Mouse (Mus musculus) forebrain, embryonic 16.5 days (tissue): ENCODE measurements around the gene Ppia. TPM values are rescaled to one million over a fixed set of nuclear protein-coding genes. Genes with fewer than 3 reads are reported as not detected.
A peak's percentile ranks its signal among the peaks of the same experiment; 100 is the strongest.

Experiments
- ATAC-seq: fragments of 200-750 bp; cut with Nextera tagmentation; 2 replicates; pipeline ENCODE4 v1.8.0; 2017; ENCODE audit warnings: mild to moderate bottlenecking, moderate library complexity
- H3K27ac ChIP-seq: fragments of 300-500 bp; sonication (generic); 2 replicates; pipeline ENCODE4 v1.5.1; 2014; ENCODE audit warnings: low read length, control low read depth
- H3K27me3 ChIP-seq: fragments of 300-500 bp; sonication (generic); replicated peaks from 2 replicates; pipeline ENCODE4 v1.6.1; 2014; ENCODE audit warnings: low read length; ENCODE audit not compliant: control insufficient read depth, insufficient read depth
- H3K36me3 ChIP-seq: fragments of 300-500 bp; sonication (generic); 2 replicates; pipeline ENCODE4 v1.6.1; 2014; ENCODE audit not compliant: control insufficient read depth, insufficient read depth
- H3K4me1 ChIP-seq: fragments of 300-500 bp; sonication (generic); replicated peaks from 2 replicates; pipeline ENCODE4 v1.6.1; 2014; ENCODE audit warnings: low read length; ENCODE audit not compliant: control insufficient read depth, insufficient read depth
- H3K4me2 ChIP-seq: fragments of 300-500 bp; sonication (generic); 2 replicates; pipeline ENCODE4 v1.6.1; 2014; ENCODE audit warnings: mild to moderate bottlenecking, low read length, control low read depth
- H3K4me3 ChIP-seq: fragments of 300-500 bp; sonication (generic); replicated peaks from 2 replicates; pipeline ENCODE4 v1.5.1; 2014; ENCODE audit warnings: mild to moderate bottlenecking, low read length, control low read depth
- H3K9ac ChIP-seq: fragments of 300-500 bp; sonication (generic); replicated peaks from 2 replicates; pipeline ENCODE4 v1.6.1; 2014; ENCODE audit warnings: low read depth, low read length, control low read depth
- H3K9me3 ChIP-seq: fragments of 300-500 bp; sonication (generic); 2 replicates; pipeline ENCODE4 v1.6.1; 2016; ENCODE audit warnings: low read length; ENCODE audit not compliant: control insufficient read depth
- WGBS: fragments of 180-500 bp; shearing (Covaris S2); extraction: QIAGEN DNeasy Blood & Tissue Kit; methylation state at CpG from one replicate; pipeline ENCODE4 v1.1.7; 2014; 5-methylcytosine and 5-hydroxymethylcytosine counted together
- polyA plus RNA-seq: library from polyadenylated mRNA; unstranded; fragments of >200 nt; fragmentation: Nextera tagmentation; extraction: Ambion mirVana; gene quantifications from 2 replicates; pipeline ENCODE4 v1.2.1, GENCODE M21; 2015

Ppia gene
- polyA plus RNA-seq, 1 experiment from 2014 or later: 3,622 TPM

DNA sequence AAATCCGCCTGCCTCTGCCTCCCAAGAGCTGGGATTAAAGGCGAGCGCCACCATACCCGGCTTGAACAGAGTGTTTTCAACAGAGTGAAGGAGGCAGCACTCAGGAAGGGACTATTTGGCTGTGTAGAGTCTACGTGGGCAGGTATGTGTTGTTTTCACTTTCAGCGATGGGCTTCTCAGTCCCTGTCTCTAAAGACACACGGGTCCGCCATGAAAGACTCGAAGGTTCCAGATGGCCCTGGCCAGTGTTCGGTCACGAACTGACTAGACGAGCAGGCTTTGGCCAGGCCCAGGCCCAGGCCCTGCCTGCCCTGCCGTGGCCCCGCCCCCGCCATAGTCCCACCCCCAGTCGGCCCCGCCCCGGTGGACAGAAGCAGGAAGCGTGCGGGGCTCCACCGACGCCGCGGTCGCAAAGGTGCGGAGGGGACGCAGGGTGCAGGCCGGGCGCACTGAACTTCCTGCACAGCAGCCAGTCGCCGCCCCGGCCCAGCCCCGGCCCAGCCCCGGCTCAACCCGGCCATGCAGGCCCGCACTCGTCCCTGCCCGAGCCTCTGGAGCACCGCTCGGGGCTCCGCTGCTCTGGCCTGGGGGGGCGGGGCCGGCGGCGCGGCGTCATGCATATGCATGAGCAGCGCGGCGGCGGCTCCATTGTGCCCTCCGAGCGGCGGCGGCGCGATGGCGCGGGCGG, 26.4 kb upstream of the Ppia start, which contains the start of gene Zmiz2:
TSS of gene Zmiz2 (plus strand) at position 349 of the 688 bp plus-strand sequence.
- Histone ChIP-seq H3K4me1 (peaks cover 23% of the 10 kb centered on the region), H3K36me3 (peaks cover 10% of the 10 kb centered on the region; the same call in 1 of the 2 replicates), H3K27me3 (no peaks in the 10 kb centered on the region), H3K27ac (peak within 1 kb of the TSS; percentile 91), H3K4me3 (peak within 1 kb of the TSS; percentile 87), H3K9ac (peak within 1 kb of the TSS; percentile 100), H3K9me3 (no peaks in the 10 kb centered on the region), H3K4me2 (peak within 1 kb of the TSS; percentile 70)
- WGBS: 5% methylated on average over 52 of the region's 60 CpGs
- peak; percentile 98 for ATAC-seq

- Histone ChIP-seq H3K4me3 (peak overlapping the region; percentile 87), H3K9me3 (no peaks in the 10 kb centered on the region), H3K27me3 (no peaks in the 10 kb centered on the region), H3K27ac (peak overlapping the region; percentile 91), H3K36me3 (peaks cover 14% of the 10 kb centered on the region; the same call in 1 of the 2 replicates), H3K4me2 (peak overlapping the region; percentile 70), H3K4me1 (peaks cover 28% of the 10 kb centered on the region), H3K9ac (peak overlapping the region; percentile 100)
- under 1% methylated on average over 35 of the region's 43 CpGs for WGBS
- ATAC-seq: peak; percentile 8
These were observed 25.7 kb upstream of the Ppia start for GRCm38 (mm10) chr11:6389483-6389921.

DNA sequence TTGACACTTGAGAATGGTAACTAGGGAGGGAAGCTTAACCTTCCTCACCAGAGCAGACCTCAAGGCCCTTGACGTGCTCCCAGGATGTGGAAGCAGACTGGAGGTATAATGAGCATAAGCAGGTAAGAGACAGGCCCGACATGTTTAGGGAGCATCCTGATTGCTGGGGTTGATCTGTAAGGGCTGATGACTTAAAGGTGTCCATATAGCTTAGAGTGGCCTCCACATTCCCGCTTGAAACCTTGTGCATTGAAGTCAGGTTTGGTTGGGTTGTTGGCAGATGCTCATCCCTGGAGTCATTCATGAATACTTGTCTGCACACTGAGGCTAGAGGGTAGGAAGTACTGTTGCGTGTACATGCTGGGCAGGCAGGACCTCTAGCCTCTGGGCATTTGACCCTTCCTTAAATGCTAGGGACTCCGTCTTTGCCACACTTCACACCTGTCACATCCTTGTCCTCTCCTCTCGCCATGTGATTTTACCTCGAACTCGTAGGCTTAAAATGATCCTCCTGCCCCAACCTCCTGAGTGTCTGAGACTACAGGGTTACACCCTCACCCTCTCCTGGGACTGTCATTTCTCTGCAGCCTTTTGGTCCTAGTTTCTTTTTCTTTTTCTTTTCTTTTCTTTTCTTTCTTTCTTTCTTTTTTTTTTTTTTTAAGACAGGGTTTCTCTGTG, 24.7 kb upstream of the Ppia start:
- peak overlapping the region; percentile 70 for H3K4me2 ChIP-seq
- no peaks in the 10 kb centered on the region for H3K9me3 ChIP-seq
- peak overlapping the region; percentile 100; the same call in 1 of the 2 replicates for H3K9ac ChIP-seq
- H3K4me1 ChIP-seq: peaks cover 28% of the 10 kb centered on the region
- H3K36me3 ChIP-seq: peaks cover 15% of the 10 kb centered on the region; the same call in 1 of the 2 replicates
- 80% methylated on average over 8 of the region's 8 CpGs for WGBS
- peak overlapping the region; percentile 87 for H3K4me3 ChIP-seq
- no peak overlapping the region for H3K27ac ChIP-seq
- no peak for ATAC-seq
- no peaks in the 10 kb centered on the region for H3K27me3 ChIP-seq

- ATAC-seq: no peak
- H3K27me3 ChIP-seq: no peaks in the 10 kb centered on the region
- no peak overlapping the region for H3K4me3 ChIP-seq
- no peaks in the 10 kb centered on the region for H3K9me3 ChIP-seq
- 90% methylated on average over 8 of the region's 8 CpGs for WGBS
- peaks cover 28% of the 10 kb centered on the region for H3K4me1 ChIP-seq
- H3K4me2 ChIP-seq: no peak overlapping the region
- H3K9ac ChIP-seq: no peak overlapping the region
- peaks cover 22% of the 10 kb centered on the region for H3K36me3 ChIP-seq
- H3K27ac ChIP-seq: no peak overlapping the region
These were observed 23.5 kb upstream of the Ppia start for GRCm38 (mm10) chr11:6391516-6392276.

GRCm38 (mm10) chr11:6392857-6393256, 22.4 kb upstream of the Ppia start:
- Histone ChIP-seq H3K9me3 (no peaks in the 10 kb centered on the region), H3K4me3 (no peak overlapping the region), H3K9ac (no peak overlapping the region), H3K36me3 (peaks cover 30% of the 10 kb centered on the region), H3K4me1 (peaks cover 28% of the 10 kb centered on the region), H3K27ac (no peak overlapping the region), H3K4me2 (no peak overlapping the region), H3K27me3 (no peaks in the 10 kb centered on the region)
- no peak for ATAC-seq
- WGBS: 93% methylated on average over 6 of the region's 6 CpGs

DNA sequence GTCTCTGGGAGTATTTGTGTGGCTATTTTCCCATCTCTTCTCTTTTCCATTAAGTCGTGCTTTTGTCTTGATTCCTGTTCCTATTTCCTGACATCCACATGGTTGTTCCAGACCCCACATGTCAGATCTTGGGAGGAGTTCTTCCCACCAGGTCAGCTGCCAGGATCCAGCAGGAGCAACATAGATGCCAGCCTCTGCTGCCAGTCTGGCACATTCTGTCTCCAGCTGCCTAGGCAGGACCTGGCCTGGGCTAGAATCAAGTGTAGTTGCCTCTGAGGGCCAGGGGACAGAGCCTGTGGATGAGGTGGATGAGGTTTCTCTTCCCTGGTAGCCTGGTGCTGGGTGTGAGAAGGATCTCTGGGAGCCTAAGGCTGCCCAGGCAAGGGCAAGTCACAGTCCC, 21.4 kb upstream of the Ppia start:
- H3K27ac ChIP-seq: no peak overlapping the region
- no peaks in the 10 kb centered on the region for H3K9me3 ChIP-seq
- no peak overlapping the region for H3K4me3 ChIP-seq
- H3K4me2 ChIP-seq: no peak overlapping the region
- ATAC-seq: no peak
- WGBS: 70% methylated on average over 1 of the region's 1 CpGs
- H3K36me3 ChIP-seq: peaks cover 34% of the 10 kb centered on the region
- H3K27me3 ChIP-seq: no peaks in the 10 kb centered on the region
- H3K4me1 ChIP-seq: peaks cover 28% of the 10 kb centered on the region
- H3K9ac ChIP-seq: no peak overlapping the region

- no peak overlapping the region for H3K27ac ChIP-seq
- 91% methylated on average over 5 of the region's 5 CpGs for WGBS
- H3K9me3 ChIP-seq: no peaks in the 10 kb centered on the region
- H3K4me2 ChIP-seq: no peak overlapping the region
- H3K4me1 ChIP-seq: peaks cover 21% of the 10 kb centered on the region
- peaks cover 47% of the 10 kb centered on the region for H3K36me3 ChIP-seq
- H3K27me3 ChIP-seq: no peaks in the 10 kb centered on the region
- no peak overlapping the region for H3K4me3 ChIP-seq
- no peak overlapping the region for H3K9ac ChIP-seq
- ATAC-seq: no peak
These were observed 19.7 kb upstream of the Ppia start for GRCm38 (mm10) chr11:6395565-6395964.

- no peak overlapping the region for H3K9ac ChIP-seq
- no peak overlapping the region for H3K4me2 ChIP-seq
- H3K27ac ChIP-seq: no peak overlapping the region
- H3K9me3 ChIP-seq: no peaks in the 10 kb centered on the region
- 93% methylated on average over 10 of the region's 10 CpGs for WGBS
- no peak overlapping the region for H3K4me3 ChIP-seq
- ATAC-seq: no peak
- H3K27me3 ChIP-seq: no peaks in the 10 kb centered on the region
- peaks cover 61% of the 10 kb centered on the region for H3K36me3 ChIP-seq
- peaks cover 5% of the 10 kb centered on the region; the same call in 1 of the 2 replicates for H3K4me1 ChIP-seq
These were observed 17.1 kb upstream of the Ppia start for GRCm38 (mm10) chr11:6398141-6398540.
